In the genomic region with DNA sequence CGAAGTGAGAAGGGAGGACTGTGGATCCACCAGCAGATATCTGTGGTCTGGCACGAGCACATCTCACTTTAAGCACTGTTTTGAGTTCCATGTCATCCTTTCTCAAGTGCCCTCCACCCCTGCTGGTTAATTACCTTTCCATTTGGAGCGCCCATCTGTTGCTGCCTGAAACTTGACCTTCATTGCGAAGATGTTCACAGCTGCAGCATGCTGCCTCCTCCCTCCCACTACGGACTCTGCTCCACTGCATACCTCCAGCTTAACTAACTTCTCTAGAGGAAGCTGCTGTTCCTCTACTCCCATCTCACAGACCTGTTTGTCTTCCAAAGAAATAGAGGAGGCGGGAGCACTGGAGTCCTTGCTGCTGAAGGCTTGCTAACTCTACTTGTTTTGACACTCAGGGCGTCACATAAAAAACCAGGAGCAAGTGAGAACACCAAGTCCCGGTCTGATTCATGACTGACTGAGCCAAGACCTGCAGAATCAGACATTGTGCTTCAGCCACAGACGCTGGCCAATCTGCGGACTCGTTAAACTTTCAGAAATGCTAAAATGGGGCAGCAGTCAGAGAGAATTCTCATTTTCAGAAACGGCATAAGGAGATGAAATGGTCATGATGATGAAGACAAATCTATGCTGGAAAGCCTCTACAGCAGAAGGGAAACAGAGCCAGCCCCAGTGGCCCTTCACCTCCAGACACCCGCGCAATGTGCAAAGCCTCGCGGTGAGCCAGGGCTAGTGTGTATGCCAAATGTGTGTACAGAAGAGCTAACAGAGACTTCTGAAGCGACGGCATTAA, we compare ENCODE assay signal across 13 mouse cellular contexts.
DNase-seq lines count a peak whose midpoint lies in the region; ATAC-seq and TF ChIP-seq lines count a peak whose summit lies in the region.
"Had no signal": no experiment of that assay in that cellular context is flagged by ENCODE, and none has a peak within 500 bp of the region (broad histone marks: within the 10 kb centered on the region; RNA-seq: fewer than 3 reads in every experiment).

No protein-coding gene starts in this region.

- H3K4me1 ChIP-seq in forebrain, embryonic 15.5 days, result peaks cover 22% of the 10 kb centered on the region
- peaks cover 5% of the 10 kb centered on the region; the same call in 1 of the 2 replicates for H3K4me1 ChIP-seq in forebrain, embryonic 11.5 days (replicated peaks; ENCODE audit: control insufficient read depth, insufficient read depth, low read length)
- peaks cover 22% of the 10 kb centered on the region for H3K4me1 ChIP-seq in intestine, embryonic 15.5 days (replicated peaks)
- no peaks in the 10 kb centered on the region for H3K4me1 ChIP-seq in intestine, postnatal 0 days (replicated peaks; ENCODE audit: control insufficient read depth, insufficient read depth, low read length)
- peaks cover 16% of the 10 kb centered on the region for H3K4me1 ChIP-seq in midbrain, embryonic 13.5 days (replicated peaks)
- peaks cover 2% of the 10 kb centered on the region for H3K4me1 ChIP-seq in midbrain, embryonic 11.5 days (ENCODE audit: control insufficient read depth, insufficient read depth, low read length)

- H3K27ac ChIP-seq in forebrain, embryonic 15.5 days (replicated peaks), result no peak overlapping the region
- H3K27ac ChIP-seq in forebrain, embryonic 11.5 days (ENCODE audit: low read depth, low read length), result no peak overlapping the region
- H3K27ac ChIP-seq in intestine, embryonic 15.5 days, result no peak overlapping the region
- H3K27ac ChIP-seq in intestine, postnatal 0 days (ENCODE audit: low read depth, low read length), result no peak overlapping the region
- H3K27ac ChIP-seq in midbrain, embryonic 13.5 days, result no peak overlapping the region
- no peak overlapping the region for H3K27ac ChIP-seq in midbrain, embryonic 11.5 days (ENCODE audit: low read depth, low read length)
- H3K27ac ChIP-seq: liver, embryonic 14.5 days had no signal

- no peaks in the 10 kb centered on the region for H3K9me3 ChIP-seq in forebrain, embryonic 15.5 days
- H3K9me3 ChIP-seq in forebrain, embryonic 11.5 days (ENCODE audit: control insufficient read depth, low read length), result no peaks in the 10 kb centered on the region
- no peaks in the 10 kb centered on the region for H3K9me3 ChIP-seq in intestine, embryonic 15.5 days
- no peaks in the 10 kb centered on the region for H3K9me3 ChIP-seq in intestine, postnatal 0 days (ENCODE audit: control insufficient read depth)
- H3K9me3 ChIP-seq in midbrain, embryonic 13.5 days, result no peaks in the 10 kb centered on the region
- no peaks in the 10 kb centered on the region for H3K9me3 ChIP-seq in midbrain, embryonic 11.5 days (ENCODE audit: control insufficient read depth, low read length)

- peak; percentile 38 for ATAC-seq in forebrain, embryonic 15.5 days (replicated peaks)
- no peak for ATAC-seq in forebrain, embryonic 11.5 days (replicated peaks; ENCODE audit: low FRiP score)
- ATAC-seq in intestine, embryonic 15.5 days, result 0 out of 2 replicates have a peak, but pooled peaks have one; percentile 52
- ATAC-seq in intestine, postnatal 0 days, result no peak
- ATAC-seq in midbrain, embryonic 13.5 days, result 0 out of 2 replicates have a peak, but pooled peaks have one; percentile 4
- no peak for ATAC-seq in midbrain, embryonic 11.5 days (ENCODE audit: low FRiP score)

- H3K4me3 ChIP-seq in forebrain, embryonic 15.5 days, result no peak overlapping the region
- H3K4me3 ChIP-seq in forebrain, embryonic 11.5 days (ENCODE audit: low read depth, low read length), result no peak overlapping the region
- no peak overlapping the region for H3K4me3 ChIP-seq in intestine, embryonic 15.5 days (replicated peaks)
- no peak overlapping the region for H3K4me3 ChIP-seq in intestine, postnatal 0 days (ENCODE audit: low read depth, low read length)
- H3K4me3 ChIP-seq in midbrain, embryonic 13.5 days (replicated peaks), result no peak overlapping the region
- H3K4me3 ChIP-seq in midbrain, embryonic 11.5 days (ENCODE audit: low read depth, low read length), result no peak overlapping the region

- no peak overlapping the region for H3K4me2 ChIP-seq in forebrain, embryonic 15.5 days (replicated peaks)
- no peak overlapping the region for H3K4me2 ChIP-seq in forebrain, embryonic 11.5 days (ENCODE audit: low read depth, low read length, severe bottlenecking)
- H3K4me2 ChIP-seq in intestine, embryonic 15.5 days (replicated peaks), result no peak overlapping the region
- H3K4me2 ChIP-seq in intestine, postnatal 0 days (replicated peaks; ENCODE audit: low read depth), result no peak overlapping the region
- no peak overlapping the region for H3K4me2 ChIP-seq in midbrain, embryonic 13.5 days (replicated peaks)
- no peak overlapping the region for H3K4me2 ChIP-seq in midbrain, embryonic 11.5 days

- H3K36me3 ChIP-seq in forebrain, embryonic 15.5 days, result no peaks in the 10 kb centered on the region
- no peaks in the 10 kb centered on the region for H3K36me3 ChIP-seq in forebrain, embryonic 11.5 days (ENCODE audit: control insufficient read depth, insufficient read depth, low read length)
- H3K36me3 ChIP-seq in intestine, embryonic 15.5 days, result no peaks in the 10 kb centered on the region
- no peaks in the 10 kb centered on the region for H3K36me3 ChIP-seq in intestine, postnatal 0 days (ENCODE audit: control insufficient read depth, insufficient read depth)
- H3K36me3 ChIP-seq in midbrain, embryonic 13.5 days, result 0 out of 2 replicates have a peak, but pooled peaks cover 4% of the 10 kb centered on the region
- no peaks in the 10 kb centered on the region for H3K36me3 ChIP-seq in midbrain, embryonic 11.5 days (ENCODE audit: control insufficient read depth, insufficient read depth, low read length)

- TF ChIP-seq CTCF in intestine, postnatal 0 days (IDR thresholded peaks at IDR 0.05; ENCODE audit: low read depth), result no peak

- no peaks in the 10 kb centered on the region; the same call in 1 of the 2 replicates for H3K27me3 ChIP-seq in forebrain, embryonic 15.5 days
- peaks cover 4% of the 10 kb centered on the region for H3K27me3 ChIP-seq in forebrain, embryonic 11.5 days (ENCODE audit: control insufficient read depth, insufficient read depth, low read length)
- no peaks in the 10 kb centered on the region for H3K27me3 ChIP-seq in intestine, embryonic 15.5 days (replicated peaks)
- H3K27me3 ChIP-seq in intestine, postnatal 0 days (replicated peaks; ENCODE audit: control insufficient read depth, insufficient read depth, low read length), result no peaks in the 10 kb centered on the region
- H3K27me3 ChIP-seq in midbrain, embryonic 13.5 days, result peaks cover 26% of the 10 kb centered on the region
- H3K27me3 ChIP-seq in midbrain, embryonic 11.5 days (ENCODE audit: control insufficient read depth, insufficient read depth, low read length), result no peaks in the 10 kb centered on the region

- H3K9ac ChIP-seq in forebrain, embryonic 15.5 days (replicated peaks), result no peak overlapping the region
- no peak overlapping the region for H3K9ac ChIP-seq in forebrain, embryonic 11.5 days (ENCODE audit: low read length)
- H3K9ac ChIP-seq in intestine, embryonic 15.5 days, result no peak overlapping the region
- H3K9ac ChIP-seq in intestine, postnatal 0 days (ENCODE audit: low read depth, low read length), result no peak overlapping the region
- H3K9ac ChIP-seq in midbrain, embryonic 13.5 days (replicated peaks), result no peak overlapping the region
- no peak overlapping the region for H3K9ac ChIP-seq in midbrain, embryonic 11.5 days (ENCODE audit: low read length)
- H3K9ac ChIP-seq: liver, embryonic 14.5 days had no signal

- 62% methylated on average over 18 of the region's 18 CpGs for WGBS in forebrain, embryonic 15.5 days
- 86% methylated on average over 18 of the region's 18 CpGs for WGBS in forebrain, embryonic 11.5 days
- WGBS in intestine, embryonic 15.5 days, result 45% methylated on average over 18 of the region's 18 CpGs
- WGBS in intestine, postnatal 0 days, result 62% methylated on average over 18 of the region's 18 CpGs
- 85% methylated on average over 18 of the region's 18 CpGs for WGBS in midbrain, embryonic 13.5 days
- 88% methylated on average over 18 of the region's 18 CpGs for WGBS in midbrain, embryonic 11.5 days

- DNase-seq in forebrain, embryonic 11.5 days (ENCODE audit: low spot score), result no peak
- DNase-seq in midbrain, embryonic 11.5 days (ENCODE audit: low spot score, missing footprints), result no peak
- DNase-seq in mesoderm, embryonic 11.5 days (ENCODE audit: low read depth, low spot score), result peak; percentile 67
- no peak for DNase-seq in adrenal gland, postnatal 36 days
- DNase-seq: B cell, adult 2 months; heart, postnatal 10 days; midbrain, embryonic 14.5 days; spleen, adult 18-20 months had no signal

Comparison
In these comparisons a context has a peak if more than half of its experiments do, and no peak if none do; other contexts are left out.
1. ATAC-seq: peak in forebrain, embryonic 15.5 days (single experiment), intestine, embryonic 15.5 days (single experiment) and midbrain, embryonic 13.5 days (single experiment); none in forebrain, embryonic 11.5 days (single experiment), intestine, postnatal 0 days (single experiment) and midbrain, embryonic 11.5 days (single experiment).